Mouse (Mus musculus) frontal cortex, postnatal 36 days (tissue): Measurements from ENCODE around the gene Rmi1.
"Not testable (repeated sequence)": the region's sequence is repeated elsewhere in the genome, so short reads cannot be mapped to it uniquely, and the experiment has no call there.

ENCODE experiments used
- DNase-seq, 2 experiments: peaks; one replicate each; pipeline ENCODE4 v3.0.0; 2022; ENCODE audit warnings: low spot score in 2 of 2

Gene Rmi1

DNA sequence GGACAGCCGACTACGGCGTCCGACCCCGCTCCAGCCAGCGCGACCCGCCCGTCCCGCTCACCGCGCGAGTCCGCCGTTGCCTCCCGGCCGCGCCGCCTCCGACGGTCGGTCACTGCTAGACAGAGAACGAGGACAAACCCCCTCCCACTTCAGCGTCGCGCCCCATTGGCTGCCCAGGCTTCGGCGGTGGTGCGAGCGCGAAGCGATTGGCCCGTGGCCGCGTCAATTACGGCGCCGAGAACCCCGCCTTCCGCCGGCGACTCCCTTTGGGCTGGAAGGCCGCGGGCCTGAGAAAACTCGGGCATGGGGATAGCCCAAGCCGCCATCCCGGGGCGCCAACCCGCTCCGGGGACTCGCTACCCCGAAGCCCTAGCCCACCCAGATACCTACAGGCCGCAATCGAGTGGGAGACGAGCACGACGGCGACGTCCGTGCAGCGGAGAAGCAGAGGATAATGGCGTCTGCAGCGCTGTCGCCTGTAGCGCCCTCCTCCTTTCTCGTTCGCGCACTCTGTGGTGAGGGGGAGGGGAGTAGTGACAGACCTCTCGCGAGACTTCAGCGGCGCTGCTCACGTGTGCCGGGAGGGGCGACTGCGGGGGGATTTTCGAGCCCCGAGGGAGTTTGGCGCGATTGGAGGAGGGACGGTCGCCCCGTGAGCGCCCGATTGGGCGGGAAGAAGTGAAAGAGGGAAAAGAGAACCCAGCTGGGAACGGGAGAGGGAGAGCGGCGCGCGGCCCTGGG, at the start of gene Rmi1:
TSS of gene Rmi1 (plus strand) at position 246 of the 741 bp plus-strand sequence.
- DNase-seq = peak; percentile 98 to 99

DNA sequence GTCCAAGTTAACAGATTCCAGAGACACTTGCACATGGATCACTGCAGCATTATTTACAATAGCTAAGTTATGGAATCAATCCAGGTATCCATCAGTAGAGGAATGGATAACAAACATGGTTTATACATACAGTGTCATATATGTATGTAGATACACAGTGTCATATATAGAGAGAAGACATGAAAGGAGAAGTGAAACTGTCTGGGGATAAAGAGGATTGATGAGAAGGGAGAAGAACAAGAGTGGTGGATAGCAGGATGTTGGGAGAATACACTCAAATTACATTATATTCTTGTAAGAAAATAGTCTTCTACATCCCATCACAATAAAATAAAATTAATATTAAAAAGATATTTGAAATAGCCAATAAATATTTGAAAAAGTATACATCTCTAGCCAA, 49.1 kb upstream of the Rmi1 start:
- no peak for DNase-seq

- DNase-seq = peak; percentile 27 to 34
Measured at GRCm38 (mm10) chr13:58358629-58359303, 43.3 kb upstream of the Rmi1 start, which contains the start of gene Kif27. Gene Kif27, minus strand, starts transcription at chr13:58359122.

DNA sequence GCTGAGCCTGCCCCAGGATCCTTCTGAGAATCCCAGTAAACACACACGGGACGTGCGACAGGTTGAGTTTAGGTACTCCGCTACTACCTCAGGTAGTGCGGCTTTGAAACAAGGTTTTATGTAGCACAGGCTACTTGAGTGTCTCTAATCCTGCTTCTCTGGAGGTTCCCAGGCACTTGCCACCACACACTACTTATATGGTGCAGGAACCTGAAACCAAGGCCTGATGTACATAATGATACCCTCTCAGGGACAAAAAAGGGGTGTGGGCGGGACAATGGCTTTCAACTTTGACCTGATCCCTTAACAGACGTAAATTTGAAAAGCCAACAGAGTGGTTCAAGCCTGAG, 42.8 kb upstream of the Rmi1 start:
- no peak for DNase-seq

DNA sequence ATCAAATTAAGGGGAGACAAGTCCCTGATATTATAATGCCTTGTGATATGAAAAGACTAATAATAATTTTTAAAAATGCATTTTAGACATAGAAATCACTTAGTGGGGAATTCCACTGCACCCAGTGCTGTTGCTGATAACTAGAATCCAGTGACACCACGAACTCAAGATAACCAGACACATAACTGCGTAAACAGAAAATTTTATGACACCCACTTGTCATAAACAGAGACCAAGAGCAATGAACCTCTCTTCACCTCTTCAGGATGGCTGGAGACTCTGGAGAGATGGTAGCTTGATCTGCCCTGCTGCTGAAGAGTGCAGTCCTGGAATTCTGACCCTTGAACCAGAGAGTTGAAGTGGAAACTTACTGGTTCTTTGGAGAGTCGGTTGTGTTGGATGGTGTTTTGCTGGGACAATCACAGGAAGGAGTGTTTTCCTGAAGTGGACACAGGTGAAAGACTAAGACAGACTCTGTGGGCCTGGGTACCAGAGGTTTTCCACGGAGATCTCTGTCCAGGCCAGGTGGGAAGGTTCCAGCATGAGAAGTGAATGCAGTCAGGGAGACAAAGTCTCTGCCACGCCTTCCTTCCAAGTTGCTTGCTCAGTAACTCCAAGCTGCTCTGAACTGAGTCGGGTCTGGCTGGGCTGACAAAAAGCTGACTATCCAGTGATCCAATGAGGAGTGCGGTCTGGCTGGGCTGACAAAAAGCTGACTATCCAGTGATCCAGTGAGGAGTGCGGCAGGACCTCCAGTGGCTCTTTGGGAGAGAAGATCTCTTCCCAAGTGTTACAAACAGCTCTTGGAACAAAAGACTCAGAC, 37.5 kb upstream of the Rmi1 start:
- no peak for DNase-seq

GRCm38 (mm10) chr13:58365179-58365578, 36.9 kb upstream of the Rmi1 start:
- DNase-seq = not testable (repeated sequence)

DNA sequence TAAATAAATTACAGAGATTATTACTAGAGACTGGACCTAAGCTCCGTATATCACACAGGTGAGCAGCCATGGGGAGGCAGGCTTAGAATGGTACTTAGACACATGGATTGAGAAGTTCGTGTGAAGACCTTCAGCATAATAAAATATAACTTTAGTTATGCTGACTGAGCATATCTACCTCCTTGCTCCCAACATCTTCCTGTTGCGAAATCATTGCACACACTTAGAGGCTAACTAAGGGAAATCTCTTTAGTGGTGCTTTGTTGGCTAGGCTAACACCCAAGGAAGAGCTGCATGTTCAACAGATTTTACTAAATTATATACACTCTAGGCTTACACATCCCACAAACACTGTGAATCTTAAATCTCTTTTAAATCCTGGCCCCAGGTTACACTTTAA, 35.7 kb upstream of the Rmi1 start:
- DNase-seq = no peak

DNA sequence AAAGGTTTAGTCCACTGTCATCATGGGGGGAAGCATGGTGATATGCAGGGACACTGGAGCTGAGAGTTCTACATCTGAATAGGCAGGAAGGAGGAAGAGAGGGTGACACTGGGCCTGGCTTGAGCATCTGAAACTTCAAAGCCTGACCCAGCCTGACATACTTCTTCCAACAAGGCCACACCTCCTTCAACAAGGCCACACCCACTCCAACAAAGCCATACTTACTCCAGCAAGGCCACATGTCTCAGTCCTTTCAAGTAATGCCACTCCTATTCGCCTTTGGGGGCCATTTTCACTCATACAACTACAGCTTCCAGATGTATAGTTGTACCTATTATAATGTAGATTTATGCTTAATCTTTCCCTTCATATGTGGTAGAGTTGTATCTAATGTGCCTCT, 34.4 kb upstream of the Rmi1 start:
- DNase-seq = no peak

DNA sequence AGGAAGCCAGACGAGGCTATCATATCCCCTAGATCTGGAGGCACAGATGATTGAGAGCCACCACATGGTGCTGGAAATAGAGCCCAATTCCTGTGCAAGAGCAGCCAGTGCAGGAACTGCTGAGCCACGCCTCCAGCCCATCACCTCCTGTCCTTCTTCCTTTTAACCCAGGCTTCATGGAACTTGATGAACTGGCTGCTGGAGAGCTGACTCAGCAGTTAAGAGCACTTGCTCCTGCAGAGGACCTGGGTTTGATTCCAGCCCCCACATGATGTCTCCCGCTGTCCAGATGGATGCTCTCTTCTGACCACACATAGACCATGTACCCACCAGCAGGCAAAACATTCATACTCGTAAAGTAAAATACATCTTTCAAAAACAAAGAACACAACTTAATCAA, 33.2 kb upstream of the Rmi1 start:
- no peak for DNase-seq

GRCm38 (mm10) chr13:58372278-58373152, 29.5 kb upstream of the Rmi1 start:
- no peak for DNase-seq

DNA sequence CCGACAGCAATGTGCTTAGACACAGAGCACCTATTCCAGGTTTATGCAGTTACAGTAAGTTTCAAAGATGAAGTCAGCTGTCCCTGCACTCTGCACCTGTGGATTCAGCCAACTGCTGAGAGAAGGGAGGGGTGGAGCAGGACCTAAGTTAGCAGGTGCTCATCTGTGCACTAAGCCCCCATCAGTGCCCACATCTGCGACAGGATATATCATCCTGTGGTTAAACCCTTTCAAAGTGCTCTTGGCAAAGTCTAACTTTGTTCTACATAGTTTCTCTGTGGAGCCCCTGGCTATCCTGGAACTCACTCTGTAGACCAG, 28.9 kb upstream of the Rmi1 start:
- DNase-seq = no peak

- DNase-seq = no peak
Measured at GRCm38 (mm10) chr13:58384371-58384770, 17.7 kb upstream of the Rmi1 start.

DNA sequence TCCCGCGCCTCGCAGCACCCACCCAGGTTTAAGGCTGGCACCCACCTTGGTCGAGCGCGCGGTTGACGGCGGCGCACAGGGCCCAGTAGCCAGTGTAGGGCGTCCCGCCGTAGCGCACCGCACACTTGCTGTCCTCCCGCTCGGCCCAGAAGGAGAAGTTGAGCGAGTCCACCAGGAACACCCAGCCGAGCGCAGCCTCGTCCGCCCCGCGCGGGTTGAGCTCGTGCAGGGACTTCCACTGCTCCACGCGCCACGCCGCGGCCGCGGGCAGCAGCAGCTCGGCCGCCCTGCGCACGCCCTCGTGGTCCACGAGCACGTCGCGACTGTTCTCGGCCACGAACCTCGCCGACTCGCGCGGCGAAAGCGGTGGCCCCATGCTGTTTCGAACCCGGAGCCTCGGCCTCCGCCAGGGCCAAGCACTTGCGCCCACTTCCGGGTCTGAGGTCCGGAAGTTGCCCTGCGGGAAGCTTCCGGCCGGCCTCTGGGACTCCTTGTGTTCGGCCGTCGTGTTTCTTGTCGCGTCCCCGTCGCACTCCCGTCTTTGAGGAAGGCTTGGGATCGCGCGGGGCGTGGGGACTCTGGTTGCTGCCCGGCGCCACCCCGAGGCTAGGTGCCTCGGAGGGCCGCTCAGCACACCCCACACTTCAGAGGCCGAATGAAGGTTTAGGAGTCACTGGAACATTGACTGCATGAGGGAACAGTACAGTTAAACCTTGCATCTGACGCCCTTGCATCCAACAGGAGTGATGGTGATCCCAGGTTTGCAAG, 17.1 kb upstream of the Rmi1 start, which contains the start of gene 2210016F16Rik:
TSS of gene 2210016F16Rik (minus strand) at position 447 of the 768 bp plus-strand sequence.
- DNase-seq = peak; percentile 43 to 45

DNA sequence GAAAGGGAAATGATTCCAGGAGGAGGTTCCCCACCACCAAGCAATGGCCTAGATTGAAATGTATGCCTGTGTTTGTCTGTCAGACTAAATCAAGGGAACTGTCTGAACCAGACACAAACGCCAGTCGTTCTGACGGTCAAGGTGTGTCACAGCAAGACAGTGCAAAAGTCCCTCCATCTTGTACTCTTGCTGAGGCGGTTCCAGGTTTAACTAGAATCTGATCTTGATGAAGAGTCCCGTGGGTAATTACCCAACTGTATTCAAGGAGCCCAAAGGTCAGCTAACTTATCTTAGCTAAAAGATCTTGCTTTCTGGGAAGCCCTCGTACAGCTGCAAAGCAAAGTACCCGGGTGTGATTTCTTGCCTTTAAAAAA, 16.5 kb upstream of the Rmi1 start:
- no peak for DNase-seq

DNA sequence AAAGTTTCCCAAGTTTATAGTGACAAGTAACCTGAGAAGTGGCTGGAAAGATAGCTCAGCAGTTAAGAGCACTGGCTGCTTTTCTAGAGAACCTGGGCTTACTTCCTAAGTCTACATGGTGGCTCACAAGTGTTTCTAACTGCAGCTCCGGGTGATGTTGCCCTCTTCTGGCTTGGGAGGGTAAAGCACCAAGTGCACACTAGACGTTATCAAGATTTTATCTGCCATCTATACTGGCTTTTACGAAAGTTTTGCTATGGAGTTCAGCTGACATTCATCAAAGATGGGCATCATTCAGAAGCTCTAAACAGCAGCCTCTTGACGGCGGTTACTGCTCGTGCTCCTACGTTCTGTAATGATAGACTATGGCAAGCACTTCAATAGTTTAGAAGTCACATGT, 14.1 kb upstream of the Rmi1 start:
- peak; percentile 60 to 82 for DNase-seq

GRCm38 (mm10) chr13:58388379-58388778, 13.7 kb upstream of the Rmi1 start:
- DNase-seq = no peak

DNA sequence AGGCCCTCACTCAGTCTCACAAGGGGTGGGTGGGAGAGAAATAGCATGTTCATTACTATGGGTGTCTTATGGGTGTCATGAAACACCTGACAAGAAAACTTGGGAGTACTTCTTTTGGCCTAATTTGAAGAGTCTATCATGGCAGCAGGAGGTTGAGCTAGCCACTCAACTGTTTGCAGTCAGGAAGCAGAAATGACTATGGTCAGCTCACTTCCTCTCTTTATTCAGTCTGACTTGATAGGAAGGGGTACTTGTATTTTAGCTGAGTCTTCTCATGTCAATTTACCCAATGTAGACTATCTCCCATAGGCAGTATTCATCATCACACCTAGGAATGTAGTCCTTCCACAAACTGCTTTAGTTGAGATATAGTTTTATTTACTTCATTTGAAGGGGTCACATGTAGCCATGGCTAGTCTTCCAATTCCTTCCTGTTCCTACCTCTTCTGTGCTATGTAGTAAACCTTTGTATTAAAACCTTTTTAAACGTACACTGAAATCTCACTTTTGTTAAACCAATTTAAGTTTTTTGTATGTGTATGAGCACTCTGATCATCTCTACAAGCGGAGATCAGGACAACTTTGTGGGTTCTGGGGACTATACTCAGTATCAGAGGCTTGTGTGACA, 12.6 kb upstream of the Rmi1 start:
- no peak for DNase-seq

- not testable (repeated sequence) for DNase-seq
Measured at GRCm38 (mm10) chr13:58394392-58394791, 7.7 kb upstream of the Rmi1 start.

DNA sequence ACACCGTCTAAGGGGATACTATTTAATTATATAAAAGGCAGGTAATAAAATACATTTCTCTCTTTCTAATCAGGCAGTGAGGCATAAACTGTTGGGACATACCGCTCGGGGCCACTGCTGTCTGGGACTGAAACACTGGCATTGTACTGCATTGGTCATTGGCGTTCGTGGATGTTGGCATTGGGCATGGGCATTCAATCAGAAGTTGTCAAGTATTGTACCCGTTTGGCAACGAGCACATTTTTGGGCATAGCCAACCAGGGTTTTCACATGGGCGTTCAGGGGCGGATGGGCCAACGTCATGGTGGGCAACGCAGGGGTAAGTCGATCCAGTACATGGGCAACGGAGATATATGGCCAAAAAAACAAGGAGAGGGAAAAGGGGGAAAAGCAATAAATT, 4.4 kb upstream of the Rmi1 start:
- DNase-seq = no peak

GRCm38 (mm10) chr13:58400576-58400975, 1.5 kb upstream of the Rmi1 start:
- no peak for DNase-seq
